Mouse (Mus musculus) adrenal gland, postnatal 36 days (tissue): ENCODE measurements around the gene Spaca4. TPM values are rescaled to one million over a fixed set of nuclear protein-coding genes. Genes with fewer than 3 reads are reported as not detected.

ENCODE experiments used
- DNase-seq, 2 experiments: peaks; one replicate each; pipeline ENCODE4 v3.0.0; 2021; ENCODE audit warnings: mixed read lengths in 1 of 2
- total RNA-seq, 2 experiments: library from RNA; stranded (reverse); gene quantifications; 2 replicates each; pipeline ENCODE4 v1.2.3; 2021

The Spaca4 gene
- total RNA-seq, 2 experiments from 2014 or later = not detected

GRCm38 (mm10) chr7:45727625-45728024, 2.0 kb upstream of the Spaca4 start:
- DNase-seq = no peak

GRCm38 (mm10) chr7:45726419-45726818, 806 bp upstream of the Spaca4 start:
- DNase-seq = peak; percentile 53 to 62

- DNase-seq = no peak
Measured at GRCm38 (mm10) chr7:45725151-45725550, 462 bp downstream of the Spaca4 start.

GRCm38 (mm10) chr7:45723781-45724180, 1.8 kb downstream of the Spaca4 start:
- DNase-seq = no peak

GRCm38 (mm10) chr7:45723301-45723700, 2.3 kb downstream of the Spaca4 start:
- DNase-seq = no peak

GRCm38 (mm10) chr7:45722348-45722713, 3.3 kb downstream of the Spaca4 start:
- no peak for DNase-seq

- DNase-seq = no peak
Measured at GRCm38 (mm10) chr7:45721642-45722347, 3.8 kb downstream of the Spaca4 start.

- no peak for DNase-seq
Measured at GRCm38 (mm10) chr7:45721234-45721571, 4.4 kb downstream of the Spaca4 start.

GRCm38 (mm10) chr7:45720413-45721233, 5.0 kb downstream of the Spaca4 start, which contains the start of gene Fam83e:
Gene Fam83e (plus strand): TSS chr7:45721212.
- DNase-seq = no peak

- no peak for DNase-seq
Measured at GRCm38 (mm10) chr7:45719738-45720412, 5.7 kb downstream of the Spaca4 start.

GRCm38 (mm10) chr7:45719180-45719579, 6.4 kb downstream of the Spaca4 start:
- DNase-seq = no peak

- no peak for DNase-seq
Measured at GRCm38 (mm10) chr7:45718331-45718730, 7.3 kb downstream of the Spaca4 start.

- DNase-seq = peak; percentile 97 to 98
Measured at GRCm38 (mm10) chr7:45717918-45718297, 7.7 kb downstream of the Spaca4 start, which contains the start of gene Sphk2. Gene Sphk2 (minus strand): TSS chr7:45718002.

- no peak for DNase-seq
Measured at GRCm38 (mm10) chr7:45716952-45717917, 8.4 kb downstream of the Spaca4 start.

- no peak for DNase-seq
Measured at GRCm38 (mm10) chr7:45716460-45716857, 9.2 kb downstream of the Spaca4 start.

- peak in 1 of 2 experiments; percentile 45 for DNase-seq
Measured at GRCm38 (mm10) chr7:45715741-45716459, 9.7 kb downstream of the Spaca4 start.

- DNase-seq = peak; percentile 99
Measured at GRCm38 (mm10) chr7:45715090-45715708, 10.4 kb downstream of the Spaca4 start, which contains the start of gene Rpl18. Gene Rpl18 (plus strand): TSS chr7:45715457.

GRCm38 (mm10) chr7:45714630-45715089, 11.0 kb downstream of the Spaca4 start:
- no peak for DNase-seq

- DNase-seq = no peak
Measured at GRCm38 (mm10) chr7:45713881-45714520, 11.6 kb downstream of the Spaca4 start.

GRCm38 (mm10) chr7:45713396-45713795, 12.2 kb downstream of the Spaca4 start:
- no peak for DNase-seq
